Mouse (Mus musculus) adrenal gland, postnatal 25 days (tissue): ENCODE data around the gene Lca5. TPM values are rescaled to one million over a fixed set of nuclear protein-coding genes. Genes with fewer than 3 reads are reported as not detected.

Experiments used
- DNase-seq: peaks from one replicate; pipeline ENCODE4 v3.0.0; 2021; ENCODE audit warnings: mixed read lengths
- long read RNA-seq: library from polyadenylated mRNA; stranded (forward); transcript quantifications from one replicate; pipeline ENCODE4 v2.0.0, GENCODE M21; 2021
- total RNA-seq: library from RNA; stranded (reverse); gene quantifications from 2 replicates; pipeline ENCODE4 v1.2.3, GENCODE M21; 2021

Gene Lca5
- total RNA-seq, result 4.9 and 7.6 TPM in 2 replicates
- long read RNA-seq, full-length matches to known transcripts, result 2 of 5 reads
- long read RNA-seq, partial matches to known transcripts, result 0 of 5 reads
- long read RNA-seq, other reads (novel, unspliced or antisense), result 3 of 5 reads

DNA sequence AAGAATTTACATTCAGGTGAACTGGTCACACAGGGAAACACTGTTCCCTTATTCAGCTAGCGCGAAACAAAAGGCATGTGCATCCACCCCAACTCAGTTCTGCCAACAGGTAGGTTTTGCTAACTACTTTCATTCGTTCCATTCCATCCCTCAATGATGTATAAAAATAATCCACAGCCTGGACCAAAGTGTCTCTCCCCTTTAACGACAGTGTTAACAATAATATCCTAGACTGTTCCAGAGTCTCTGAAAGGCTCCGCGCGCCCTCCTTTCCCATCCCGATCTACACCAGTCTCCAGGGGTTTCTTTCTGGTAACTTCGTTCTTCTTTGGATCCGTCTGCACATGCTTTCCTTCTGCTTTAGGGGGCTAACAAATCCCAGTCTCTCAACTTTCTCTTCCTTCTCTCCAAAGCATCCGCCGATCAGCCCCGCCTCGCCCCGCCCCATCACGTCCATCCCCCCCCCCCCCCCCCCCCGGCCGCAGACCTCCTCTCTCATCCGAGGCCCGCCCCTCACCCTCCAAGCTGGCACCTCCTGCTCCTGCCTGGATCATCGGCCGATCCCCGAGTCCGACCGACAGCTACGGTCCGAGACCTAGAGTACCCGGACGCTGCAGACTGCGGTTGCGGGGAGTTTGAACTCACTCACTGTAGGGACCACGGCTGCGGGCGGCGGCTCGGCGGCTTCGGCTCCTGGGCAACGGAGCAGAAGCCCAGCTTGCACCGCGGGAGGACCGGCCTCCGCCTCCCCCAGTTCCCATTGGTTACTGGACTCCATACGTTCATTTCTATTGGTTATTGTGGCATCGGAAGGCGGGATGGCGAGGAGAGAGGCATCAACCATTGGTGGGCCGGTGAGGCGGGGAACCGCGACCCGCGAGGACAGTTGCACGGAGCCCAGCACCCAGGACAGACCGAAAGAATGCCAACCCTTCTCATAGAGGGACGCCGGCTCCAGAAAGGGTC is at the start of gene Lca5:
TSS of gene Lca5 (minus strand) at position 736 of the 966 bp plus-strand sequence.
- DNase-seq, result peak; percentile 90

GRCm38 (mm10) chr9:83488491-83489210 is 47.7 kb upstream of the Lca5 start:
- DNase-seq, result no peak

GRCm38 (mm10) chr9:83487771-83488470 is 47.0 kb upstream of the Lca5 start:
- no peak for DNase-seq

DNA sequence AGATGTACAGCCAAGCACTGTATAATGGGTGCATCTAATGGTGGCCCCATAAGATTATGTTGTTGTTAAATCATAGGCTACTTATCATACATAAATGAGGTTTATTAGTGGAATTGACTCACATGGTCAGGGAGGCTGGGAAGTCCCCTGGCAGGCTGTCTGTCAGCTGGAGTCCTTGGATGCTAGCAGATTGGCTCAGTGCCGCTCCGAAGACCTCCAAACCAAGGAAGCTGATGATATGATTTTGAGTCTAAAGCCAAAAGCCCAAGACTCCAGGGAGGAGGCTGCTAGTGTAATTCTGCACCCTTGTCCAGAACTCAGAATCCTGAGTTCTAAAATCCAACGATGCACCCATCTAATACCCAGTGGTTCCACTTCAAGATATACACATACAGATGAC is 45.0 kb upstream of the Lca5 start:
- DNase-seq, result peak; percentile 69

GRCm38 (mm10) chr9:83485357-83485756 is 44.4 kb upstream of the Lca5 start:
- no peak for DNase-seq

- no peak for DNase-seq
Observed at GRCm38 (mm10) chr9:83483419-83483818, 42.5 kb upstream of the Lca5 start.

DNA sequence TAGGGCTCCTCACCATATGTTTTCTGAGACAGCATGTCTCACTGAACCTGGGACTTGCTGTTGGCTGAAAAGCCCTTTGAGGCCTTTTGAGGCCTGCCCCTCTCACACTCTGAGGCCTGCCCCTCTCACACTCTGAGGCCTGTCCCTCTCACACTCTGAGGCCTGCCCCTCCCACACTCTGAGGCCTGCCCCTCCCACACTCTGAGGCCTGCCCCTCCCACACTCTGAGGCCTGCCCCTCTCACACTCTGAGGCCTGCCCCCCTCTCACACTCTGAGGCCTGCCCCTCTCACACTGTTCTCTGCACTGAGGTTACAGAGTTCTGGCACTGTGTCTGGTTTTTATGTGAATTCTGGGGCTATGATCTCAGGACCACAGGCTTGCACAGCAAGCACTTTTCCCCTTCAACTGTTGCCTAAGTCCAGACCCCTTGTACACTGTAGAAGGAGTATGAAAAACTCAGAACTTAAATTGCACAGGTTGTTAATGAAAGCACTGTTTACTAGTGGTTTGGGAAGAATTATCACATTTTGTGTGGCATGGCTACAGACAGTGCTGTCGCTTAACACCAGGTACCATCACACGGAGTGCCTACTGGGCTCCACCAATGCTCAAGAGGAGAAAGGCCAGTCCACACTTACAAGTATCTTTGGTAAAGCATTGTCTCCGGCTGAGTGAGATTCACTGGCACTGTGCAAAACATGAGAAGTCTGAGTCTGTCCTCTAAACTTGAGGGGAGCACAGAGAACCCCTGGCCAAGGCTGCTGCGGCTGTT is 41.4 kb upstream of the Lca5 start:
- no peak for DNase-seq

- DNase-seq, result no peak
Observed at GRCm38 (mm10) chr9:83469871-83470270, 28.9 kb upstream of the Lca5 start.

GRCm38 (mm10) chr9:83447771-83448170 is 6.8 kb upstream of the Lca5 start:
- DNase-seq, result peak; percentile 54

DNA sequence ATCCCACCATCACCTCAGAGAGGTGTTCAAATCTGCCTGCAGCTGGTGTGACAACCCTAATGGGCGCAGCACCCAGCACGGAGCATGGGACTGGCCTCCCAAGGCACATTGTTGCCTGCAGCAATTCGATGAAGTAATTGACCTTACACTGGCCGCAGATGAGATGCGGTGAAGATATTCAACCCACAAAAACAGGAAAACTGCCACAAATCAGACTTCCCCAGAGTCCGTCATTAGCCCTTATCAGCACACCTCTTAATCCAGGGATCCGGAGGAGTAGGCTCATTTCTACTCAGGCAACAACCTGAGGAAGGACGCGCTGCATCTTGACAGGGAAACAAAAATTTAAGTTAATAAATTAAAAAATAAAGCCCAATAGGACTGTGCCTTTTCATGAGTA is 6.2 kb upstream of the Lca5 start:
- no peak for DNase-seq

- no peak for DNase-seq
Observed at GRCm38 (mm10) chr9:83437621-83438020, 3.3 kb downstream of the Lca5 start.

GRCm38 (mm10) chr9:83434489-83434888 is 6.4 kb downstream of the Lca5 start:
- no peak for DNase-seq

DNA sequence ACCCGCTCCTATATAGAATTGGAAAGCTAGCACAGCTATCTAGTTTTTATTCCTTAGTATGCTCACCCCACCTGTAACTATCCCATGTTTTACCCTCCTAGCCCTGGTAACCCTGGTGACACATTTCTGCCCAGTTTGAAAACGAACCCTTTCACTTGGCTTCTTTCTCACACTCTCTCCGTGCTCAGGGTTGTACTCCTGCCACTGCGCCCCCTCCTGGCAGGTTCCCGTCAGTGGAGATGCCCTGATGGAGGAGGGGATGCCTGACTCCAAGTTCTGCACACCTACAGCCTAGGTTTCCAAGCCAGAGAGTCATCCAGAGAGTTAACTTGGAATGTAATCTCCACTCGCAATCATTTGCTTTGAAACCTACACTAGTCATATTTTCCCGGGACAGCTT is 7.3 kb downstream of the Lca5 start:
- DNase-seq, result peak; percentile 7

GRCm38 (mm10) chr9:83427926-83428325 is 13.0 kb downstream of the Lca5 start:
- DNase-seq, result no peak

DNA sequence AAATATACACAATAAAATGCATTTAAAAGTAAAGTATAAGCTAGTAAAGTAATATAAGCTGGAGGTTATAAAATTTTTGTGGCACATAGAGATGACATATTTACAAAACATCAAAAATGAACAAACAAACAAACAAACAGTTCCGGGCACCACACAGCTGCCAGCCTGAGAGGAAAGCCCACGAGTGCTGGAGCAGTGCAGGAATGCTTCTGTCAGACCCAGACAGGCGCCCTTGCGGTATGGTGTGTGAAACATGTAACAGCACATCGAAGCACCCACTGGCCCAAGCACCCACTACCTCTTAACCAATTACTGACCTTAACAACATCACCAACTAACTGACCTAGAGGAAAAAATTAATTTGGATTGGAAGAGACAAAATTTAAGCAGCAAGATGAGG is 22.0 kb downstream of the Lca5 start:
- DNase-seq, result no peak

- DNase-seq, result peak; percentile 31
Observed at GRCm38 (mm10) chr9:83413046-83413445, 27.9 kb downstream of the Lca5 start.

GRCm38 (mm10) chr9:83405150-83405549 is 35.8 kb downstream of the Lca5 start:
- DNase-seq, result no peak

GRCm38 (mm10) chr9:83400783-83401182 is 40.1 kb downstream of the Lca5 start:
- DNase-seq, result no peak

- no peak for DNase-seq
Observed at GRCm38 (mm10) chr9:83399414-83399813, 41.5 kb downstream of the Lca5 start.

- no peak for DNase-seq
Observed at GRCm38 (mm10) chr9:83398260-83398659, 42.7 kb downstream of the Lca5 start.

DNA sequence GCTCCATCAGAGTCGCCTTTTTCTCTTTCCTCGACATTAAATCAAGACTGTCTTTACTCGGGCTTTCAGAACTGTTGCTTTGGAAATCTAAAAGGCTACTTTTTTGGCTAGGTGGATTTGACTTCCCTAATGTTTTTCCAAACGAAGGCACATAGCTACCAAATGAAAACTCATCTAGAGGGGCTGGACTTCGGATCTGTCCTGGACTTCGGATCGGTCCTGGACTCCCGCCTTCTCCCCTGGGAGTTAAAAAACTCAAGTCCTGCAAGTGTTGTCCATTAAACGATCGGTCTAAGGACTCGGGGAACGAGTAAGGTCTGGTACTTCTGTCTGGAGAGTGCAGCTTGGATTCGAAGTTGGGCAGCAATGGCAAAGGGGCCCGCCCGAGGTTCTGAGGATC is 45.5 kb downstream of the Lca5 start:
- no peak for DNase-seq

DNA sequence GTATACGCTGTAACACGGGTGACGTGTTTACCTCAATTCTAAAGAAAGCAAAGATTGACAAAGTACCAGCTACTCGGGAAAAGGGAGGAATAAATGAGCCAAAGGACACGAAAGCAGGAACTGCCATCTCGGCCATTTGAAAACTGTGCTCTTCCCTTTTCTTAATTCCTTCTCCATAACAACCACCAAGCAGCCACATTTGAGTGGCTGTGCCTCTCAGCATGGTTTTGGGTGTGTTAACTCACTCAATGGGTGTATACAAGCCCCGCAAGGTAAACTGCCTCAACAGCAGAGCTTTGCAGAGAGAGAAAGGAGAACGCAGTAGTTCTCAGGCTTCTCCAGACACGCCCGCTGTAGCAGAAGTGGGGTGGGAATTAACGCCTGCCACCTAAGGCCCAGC is 48.9 kb downstream of the Lca5 start:
- DNase-seq, result no peak
